8 mouse cellular contexts compared by ENCODE assay signal in the genomic region with DNA sequence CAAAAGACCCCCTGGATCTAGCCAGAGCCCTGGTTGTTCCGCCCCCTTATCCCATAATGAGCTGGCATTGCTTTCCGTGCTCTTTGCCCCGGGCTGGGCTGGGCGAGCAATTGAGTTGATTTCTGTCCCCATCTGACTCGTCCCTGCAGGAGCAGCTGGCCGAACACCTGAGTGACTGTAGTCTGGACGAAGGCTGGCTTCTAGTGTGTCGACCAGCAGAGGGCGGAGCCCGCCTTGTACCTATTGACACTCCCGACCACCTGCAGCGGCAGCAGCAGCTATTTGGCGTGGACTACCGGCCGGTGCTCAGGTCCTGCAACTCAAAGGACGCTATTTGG. TPM values are rescaled to one million over a fixed set of nuclear protein-coding genes. Genes with fewer than 3 reads are reported as not detected.
A peak's percentile ranks its signal among the peaks of the same experiment; 100 is the strongest.
DNase-seq lines count a peak whose midpoint lies in the region; ATAC-seq lines count a peak whose summit lies in the region.

No protein-coding gene starts in this region.

- peaks cover 38% of the 10 kb centered on the region for H3K36me3 ChIP-seq in embryonic facial prominence, embryonic 13.5 days
- H3K36me3 ChIP-seq in limb, embryonic 11.5 days (ENCODE audit: control insufficient read depth, insufficient read depth, low read length) = no peaks in the 10 kb centered on the region; the same call in 1 of the 2 replicates
- H3K36me3 ChIP-seq in midbrain, embryonic 11.5 days (ENCODE audit: control insufficient read depth, insufficient read depth, low read length) = no peaks in the 10 kb centered on the region
- peaks cover 9% of the 10 kb centered on the region for H3K36me3 ChIP-seq in stomach, embryonic 14.5 days (ENCODE audit: control insufficient read depth, insufficient read depth, low read length)

- peak; percentile 54 to 55 for DNase-seq in B cell, adult 2 months
- DNase-seq in R1 (ENCODE audit: low read depth, low spot score) = peak; percentile 81
- peak; percentile 49 for DNase-seq in heart, postnatal 4 days
- peak; percentile 65 for DNase-seq in limb, embryonic 11.5 days (ENCODE audit: low spot score)
- DNase-seq in midbrain, embryonic 11.5 days (ENCODE audit: low spot score, missing footprints) = peak; percentile 89
- DNase-seq in frontal cortex, postnatal 10 days (ENCODE audit: low spot score in 2 of 2) = no peak

- WGBS in embryonic facial prominence, embryonic 13.5 days = under 1% methylated on average over 16 of the region's 16 CpGs
- WGBS in limb, embryonic 11.5 days = 0% methylated on average over 16 of the region's 16 CpGs
- under 1% methylated on average over 16 of the region's 16 CpGs for WGBS in midbrain, embryonic 11.5 days
- WGBS in stomach, embryonic 14.5 days = under 1% methylated on average over 16 of the region's 16 CpGs

- H3K27me3 ChIP-seq in embryonic facial prominence, embryonic 13.5 days = 0 out of 2 replicates have a peak, but pooled peaks cover 2% of the 10 kb centered on the region
- H3K27me3 ChIP-seq in limb, embryonic 11.5 days (ENCODE audit: control insufficient read depth, insufficient read depth, low read length) = no peaks in the 10 kb centered on the region
- no peaks in the 10 kb centered on the region for H3K27me3 ChIP-seq in midbrain, embryonic 11.5 days (ENCODE audit: control insufficient read depth, insufficient read depth, low read length)
- no peaks in the 10 kb centered on the region for H3K27me3 ChIP-seq in stomach, embryonic 14.5 days (ENCODE audit: control insufficient read depth, insufficient read depth, low read length)

- peak overlapping the region; percentile 98 for H3K4me3 ChIP-seq in embryonic facial prominence, embryonic 13.5 days
- H3K4me3 ChIP-seq in limb, embryonic 11.5 days (ENCODE audit: low read depth, low read length) = peak overlapping the region; percentile 98
- H3K4me3 ChIP-seq in midbrain, embryonic 11.5 days (ENCODE audit: low read depth, low read length) = peak overlapping the region; percentile 90
- peak overlapping the region; percentile 97 for H3K4me3 ChIP-seq in stomach, embryonic 14.5 days (ENCODE audit: low read depth, low read length)

- peak overlapping the region; percentile 87 for H3K9ac ChIP-seq in embryonic facial prominence, embryonic 13.5 days
- peak overlapping the region; percentile 63 for H3K9ac ChIP-seq in limb, embryonic 11.5 days (ENCODE audit: low read length)
- H3K9ac ChIP-seq in midbrain, embryonic 11.5 days (ENCODE audit: low read length) = peak overlapping the region; percentile 76
- H3K9ac ChIP-seq in stomach, embryonic 14.5 days (replicated peaks; ENCODE audit: low read depth, low read length) = peak overlapping the region; percentile 63

- H3K27ac ChIP-seq in embryonic facial prominence, embryonic 13.5 days = peak overlapping the region; percentile 66; the same call in 1 of the 2 replicates
- no peak overlapping the region for H3K27ac ChIP-seq in limb, embryonic 11.5 days (replicated peaks; ENCODE audit: low read depth, low read length)
- peak overlapping the region; percentile 57; the same call in 1 of the 2 replicates for H3K27ac ChIP-seq in midbrain, embryonic 11.5 days (ENCODE audit: low read depth, low read length)
- H3K27ac ChIP-seq in stomach, embryonic 14.5 days (ENCODE audit: low read length) = no peak overlapping the region

- no peaks in the 10 kb centered on the region for H3K9me3 ChIP-seq in embryonic facial prominence, embryonic 13.5 days
- no peaks in the 10 kb centered on the region for H3K9me3 ChIP-seq in limb, embryonic 11.5 days (ENCODE audit: control insufficient read depth, low read length)
- H3K9me3 ChIP-seq in midbrain, embryonic 11.5 days (ENCODE audit: control insufficient read depth, low read length) = no peaks in the 10 kb centered on the region
- no peaks in the 10 kb centered on the region for H3K9me3 ChIP-seq in stomach, embryonic 14.5 days (ENCODE audit: control insufficient read depth, low read depth, low read length)

- ATAC-seq in embryonic facial prominence, embryonic 13.5 days (ENCODE audit: insufficient number of reproducible peaks, insufficient read depth, low FRiP score, low TSS enrichment, low read depth) = no peak
- no peak for ATAC-seq in limb, embryonic 11.5 days (ENCODE audit: insufficient number of reproducible peaks, low FRiP score, low TSS enrichment, low read depth)
- ATAC-seq in midbrain, embryonic 11.5 days (ENCODE audit: low FRiP score) = no peak
- 0 out of 2 replicates have a peak, but pooled peaks have one; percentile 10 for ATAC-seq in stomach, embryonic 14.5 days (ENCODE audit: insufficient number of reproducible peaks, insufficient read depth, low FRiP score, low read depth)

- H3K4me2 ChIP-seq in embryonic facial prominence, embryonic 13.5 days = peak overlapping the region; percentile 99
- peak overlapping the region; percentile 94 for H3K4me2 ChIP-seq in limb, embryonic 11.5 days (ENCODE audit: low read depth, severe bottlenecking)
- peak overlapping the region; percentile 99 for H3K4me2 ChIP-seq in midbrain, embryonic 11.5 days
- H3K4me2 ChIP-seq in stomach, embryonic 14.5 days (replicated peaks; ENCODE audit: low read depth, low read length) = peak overlapping the region; percentile 99

- H3K4me1 ChIP-seq in embryonic facial prominence, embryonic 13.5 days = peaks cover 29% of the 10 kb centered on the region
- H3K4me1 ChIP-seq in limb, embryonic 11.5 days (ENCODE audit: control insufficient read depth, insufficient read depth, low read length) = peaks cover 9% of the 10 kb centered on the region
- H3K4me1 ChIP-seq in midbrain, embryonic 11.5 days (ENCODE audit: control insufficient read depth, insufficient read depth, low read length) = peaks cover 19% of the 10 kb centered on the region
- H3K4me1 ChIP-seq in stomach, embryonic 14.5 days (ENCODE audit: control insufficient read depth, insufficient read depth, low read length) = peaks cover 9% of the 10 kb centered on the region

RNA-seq across cellular contexts. Expression of gene Hectd3, which starts 0.7 kb away (rescaled TPM):
- 11.2 and 12.5 TPM in 2 replicates for polyA plus RNA-seq in embryonic facial prominence, embryonic 13.5 days (2015; fragmentation: Nextera tagmentation; extraction: Ambion mirVana)
- 10 to 100 TPM; 11.3 to 15.1 TPM for total RNA-seq in heart, postnatal 4 days (2021)
- 6.7 and 9.9 TPM in 2 replicates for polyA plus RNA-seq in limb, embryonic 11.5 days (2014; fragmentation: Nextera tagmentation; extraction: Ambion mirVana)
- 7.6 and 9.4 TPM in 2 replicates for polyA plus RNA-seq in midbrain, embryonic 11.5 days (2014; fragmentation: Nextera tagmentation; extraction: Ambion mirVana)
- 5.6 and 5.9 TPM in 2 replicates for polyA plus RNA-seq in stomach, embryonic 14.5 days (2014; fragmentation: Nextera tagmentation; extraction: Ambion mirVana)

RNA-seq across cellular contexts. Expression of gene Urod, which starts 1.6 kb away (rescaled TPM):
- polyA plus RNA-seq in embryonic facial prominence, embryonic 13.5 days (2015; fragmentation: Nextera tagmentation; extraction: Ambion mirVana) = 101 and 105 TPM in 2 replicates
- 10 to 100 TPM; 80.0 to 83.1 TPM for total RNA-seq in heart, postnatal 4 days (2021)
- polyA plus RNA-seq in limb, embryonic 11.5 days (2014; fragmentation: Nextera tagmentation; extraction: Ambion mirVana) = 121 and 129 TPM in 2 replicates
- 85.2 and 95.6 TPM in 2 replicates for polyA plus RNA-seq in midbrain, embryonic 11.5 days (2014; fragmentation: Nextera tagmentation; extraction: Ambion mirVana)
- 76.1 and 85.2 TPM in 2 replicates for polyA plus RNA-seq in stomach, embryonic 14.5 days (2014; fragmentation: Nextera tagmentation; extraction: Ambion mirVana)

RNA-seq across cellular contexts. Expression of gene Eif2b3, which starts 23.4 kb away (rescaled TPM):
- 45.3 and 45.7 TPM in 2 replicates for polyA plus RNA-seq in embryonic facial prominence, embryonic 13.5 days (2015; fragmentation: Nextera tagmentation; extraction: Ambion mirVana)
- 10 to 100 TPM; 19.1 to 20.1 TPM for total RNA-seq in heart, postnatal 4 days (2021)
- 53.5 and 57.2 TPM in 2 replicates for polyA plus RNA-seq in limb, embryonic 11.5 days (2014; fragmentation: Nextera tagmentation; extraction: Ambion mirVana)
- 43.0 and 49.4 TPM in 2 replicates for polyA plus RNA-seq in midbrain, embryonic 11.5 days (2014; fragmentation: Nextera tagmentation; extraction: Ambion mirVana)
- 43.7 and 47.4 TPM in 2 replicates for polyA plus RNA-seq in stomach, embryonic 14.5 days (2014; fragmentation: Nextera tagmentation; extraction: Ambion mirVana)

Comparison
In these comparisons a context has a peak if more than half of its experiments do, and no peak if none do; other contexts are left out.
1. DNase-seq: peak in B cell, adult 2 months (2 of 2), R1 (single experiment), heart, postnatal 4 days (single experiment), limb, embryonic 11.5 days (single experiment) and midbrain, embryonic 11.5 days (single experiment); none in frontal cortex, postnatal 10 days (0 of 2).
2. H3K27ac ChIP-seq: peak in embryonic facial prominence, embryonic 13.5 days (single experiment) and midbrain, embryonic 11.5 days (single experiment); none in limb, embryonic 11.5 days (single experiment) and stomach, embryonic 14.5 days (single experiment).
3. Peak in every context shown above with its lines, with median percentiles within 50 percentile points of each other: H3K4me2 ChIP-seq, H3K4me3 ChIP-seq and H3K9ac ChIP-seq.